Mouse (Mus musculus): ENCODE measurements around the gene Speer4b. TPM values are rescaled to one million over a fixed set of nuclear protein-coding genes. Genes with fewer than 3 reads are reported as not detected.
"Not testable (repeated sequence)": the region's sequence is repeated elsewhere in the genome, so short reads cannot be mapped to it uniquely, and the experiment has no call there.

The Speer4b gene
- polyA plus RNA-seq (2016; fragmentation: Nextera tagmentation; extraction: Ambion mirVana), result 0.55 and 0.73 TPM in 2 replicates

DNA sequence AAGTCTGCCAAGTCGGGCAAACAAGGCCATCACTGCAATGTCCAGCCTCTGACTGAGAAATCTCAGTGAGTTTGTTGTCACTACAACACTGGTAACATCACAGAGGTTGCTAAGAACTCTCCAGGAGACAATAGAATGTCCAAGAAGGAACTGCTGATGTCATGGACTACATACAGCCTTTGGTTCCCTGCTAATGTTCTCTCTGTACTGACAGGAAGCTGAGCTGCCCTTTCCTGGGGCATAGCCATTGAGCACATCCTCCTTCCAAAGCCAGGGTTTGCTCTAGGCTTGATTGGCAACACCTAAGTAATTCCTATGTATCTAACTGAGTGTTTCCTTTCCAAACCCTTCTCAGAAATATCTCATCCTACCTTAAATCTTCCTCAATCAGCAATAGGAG is at the start of gene Speer4b:
Gene Speer4b (minus strand): TSS at position 101 of the 400 bp plus-strand sequence.
- H3K9ac ChIP-seq (replicated peaks); H3K36me3 ChIP-seq; H3K4me2 ChIP-seq (replicated peaks); H3K27ac ChIP-seq (replicated peaks); H3K4me1 ChIP-seq; ATAC-seq (ENCODE audit: low FRiP score, low read depth); H3K27me3 ChIP-seq; H3K9me3 ChIP-seq; H3K4me3 ChIP-seq: not testable (repeated sequence)
- WGBS, result 58% methylated on average over 1 of the region's 1 CpGs

DNA sequence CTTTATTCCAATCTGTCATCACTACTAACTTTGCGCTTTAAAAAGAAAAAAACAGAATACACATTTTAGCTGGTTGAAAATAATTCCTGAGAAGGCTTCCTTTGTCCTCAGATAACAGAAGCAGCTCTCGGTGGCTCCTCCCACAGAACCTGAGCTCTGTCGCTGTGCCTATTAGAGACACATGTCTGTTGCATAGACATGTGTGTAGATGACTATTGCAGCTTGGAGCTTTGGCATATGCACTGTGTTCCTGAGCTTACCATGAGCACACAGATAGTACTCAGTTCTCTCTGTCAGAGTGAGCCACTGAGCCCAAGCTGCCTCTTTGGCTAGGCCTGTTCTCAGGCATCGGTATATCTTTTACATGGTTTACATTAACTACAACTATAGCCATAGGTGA is 48.1 kb upstream of the Speer4b start:
- H3K4me2 ChIP-seq (replicated peaks), result no peak overlapping the region
- H3K4me1 ChIP-seq, result no peaks in the 10 kb centered on the region
- no peaks in the 10 kb centered on the region for H3K9me3 ChIP-seq
- H3K4me3 ChIP-seq, result no peak overlapping the region
- H3K9ac ChIP-seq (replicated peaks), result no peak overlapping the region
- no peaks in the 10 kb centered on the region for H3K27me3 ChIP-seq
- 91% methylated on average over 4 of the region's 4 CpGs for WGBS
- H3K36me3 ChIP-seq, result no peaks in the 10 kb centered on the region
- no peak for ATAC-seq (ENCODE audit: low FRiP score, low read depth)
- no peak overlapping the region for H3K27ac ChIP-seq (replicated peaks)

DNA sequence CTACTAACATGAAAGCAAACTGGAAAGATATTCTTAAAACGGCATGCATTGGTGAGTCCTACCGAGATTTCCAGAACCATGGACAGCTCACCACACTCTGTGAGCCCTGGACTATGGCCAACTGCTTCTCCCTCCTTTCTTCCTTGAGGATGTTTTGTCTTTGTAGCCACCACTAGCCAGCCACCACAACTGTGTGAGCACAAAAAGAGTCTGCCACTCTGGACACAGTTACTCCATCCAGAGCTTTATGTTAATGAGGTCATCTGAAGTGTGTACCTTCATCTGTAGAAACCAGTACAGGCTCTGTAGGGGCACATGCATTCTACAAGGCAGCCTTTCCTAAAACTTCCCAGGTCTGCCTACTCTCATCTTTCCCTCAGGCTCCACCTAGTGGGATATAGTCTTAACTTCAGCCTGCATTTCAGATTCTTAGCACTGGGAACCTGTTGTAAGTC is 43.6 kb upstream of the Speer4b start:
- Histone ChIP-seq H3K4me2 (replicated peaks) (no peak overlapping the region), H3K36me3 (no peaks in the 10 kb centered on the region), H3K9me3 (no peaks in the 10 kb centered on the region), H3K27me3 (no peaks in the 10 kb centered on the region), H3K9ac (replicated peaks) (no peak overlapping the region), H3K4me1 (no peaks in the 10 kb centered on the region), H3K4me3 (no peak overlapping the region), H3K27ac (replicated peaks) (no peak overlapping the region)
- ATAC-seq (ENCODE audit: low FRiP score, low read depth), result peak; percentile 62
- WGBS, result 17% methylated on average over 2 of the region's 2 CpGs

DNA sequence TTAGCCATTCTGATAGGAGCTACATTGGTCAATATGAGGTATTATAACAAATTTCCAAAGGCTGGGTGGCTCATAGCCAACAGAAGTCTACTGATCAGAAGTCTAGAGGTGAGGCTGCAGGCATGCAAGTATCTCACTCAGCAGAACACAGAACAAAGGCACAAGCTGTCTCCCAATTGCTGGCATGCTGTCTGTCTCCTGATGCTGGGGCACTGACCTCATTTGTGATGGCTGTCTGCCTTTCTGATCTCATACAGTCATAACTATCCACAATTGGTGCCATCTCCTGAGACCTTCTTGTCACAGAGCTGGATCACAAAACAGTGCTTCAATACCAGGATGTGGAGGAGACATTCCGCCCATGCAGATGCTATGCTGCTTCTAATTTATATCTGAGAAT is 25.7 kb upstream of the Speer4b start:
- H3K36me3 ChIP-seq, result no peaks in the 10 kb centered on the region
- no peak overlapping the region for H3K27ac ChIP-seq (replicated peaks)
- H3K9ac ChIP-seq (replicated peaks), result no peak overlapping the region
- H3K4me3 ChIP-seq, result no peak overlapping the region
- WGBS, result 92% methylated on average over 1 of the region's 1 CpGs
- H3K4me2 ChIP-seq (replicated peaks), result no peak overlapping the region
- no peaks in the 10 kb centered on the region for H3K27me3 ChIP-seq
- no peaks in the 10 kb centered on the region for H3K4me1 ChIP-seq
- ATAC-seq (ENCODE audit: low FRiP score, low read depth), result no peak
- no peaks in the 10 kb centered on the region for H3K9me3 ChIP-seq

DNA sequence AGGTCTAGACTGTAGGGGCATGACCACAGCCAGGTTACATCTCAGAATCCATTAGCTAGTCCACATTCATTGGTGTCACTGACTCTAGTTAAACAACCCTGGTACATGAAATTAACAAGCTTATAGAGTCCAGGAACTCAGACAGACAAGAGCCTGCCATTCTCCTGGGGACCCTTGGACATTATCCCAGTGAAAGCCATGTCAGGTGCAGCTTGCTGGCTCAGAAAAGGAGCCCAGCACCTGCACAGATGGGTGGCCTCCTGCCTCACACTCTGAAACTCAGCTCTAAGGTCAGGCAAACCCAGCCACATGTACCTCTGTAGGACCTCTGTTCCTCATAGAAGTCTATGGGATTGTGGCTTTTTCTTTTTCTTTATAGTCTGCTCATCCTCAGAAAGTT is 17.5 kb upstream of the Speer4b start:
- no peaks in the 10 kb centered on the region for H3K36me3 ChIP-seq
- H3K27ac ChIP-seq (replicated peaks), result no peak overlapping the region
- no peaks in the 10 kb centered on the region for H3K4me1 ChIP-seq
- H3K27me3 ChIP-seq, result no peaks in the 10 kb centered on the region
- no peak overlapping the region for H3K4me3 ChIP-seq
- no peak overlapping the region for H3K9ac ChIP-seq (replicated peaks)
- H3K9me3 ChIP-seq, result no peaks in the 10 kb centered on the region
- ATAC-seq (ENCODE audit: low FRiP score, low read depth), result no peak
- H3K4me2 ChIP-seq (replicated peaks), result no peak overlapping the region

DNA sequence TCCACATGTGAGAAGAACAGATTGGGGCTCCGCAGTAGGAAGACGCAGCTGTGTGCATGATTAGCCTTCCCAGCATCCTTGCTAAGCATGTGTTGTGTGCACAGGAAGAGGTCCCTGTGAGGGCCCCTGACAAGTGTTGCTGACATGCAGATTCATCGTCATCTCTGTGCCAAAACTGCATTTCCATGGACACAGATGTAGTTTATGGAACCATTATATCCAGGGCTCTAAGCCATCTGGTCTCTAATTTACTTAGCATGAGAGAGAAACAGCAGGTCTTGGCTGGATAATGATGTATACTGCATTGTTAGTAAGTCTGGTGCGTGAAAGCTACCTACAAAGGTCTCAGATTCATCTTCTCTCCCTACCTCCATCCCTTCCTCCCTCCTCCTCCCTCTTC is 10.3 kb downstream of the Speer4b start:
- H3K9ac ChIP-seq (replicated peaks), result no peak overlapping the region
- H3K4me1 ChIP-seq, result peaks cover 4% of the 10 kb centered on the region; the same call in 1 of the 2 replicates
- no peaks in the 10 kb centered on the region for H3K27me3 ChIP-seq
- ATAC-seq (ENCODE audit: low FRiP score, low read depth), result no peak
- no peak overlapping the region for H3K4me2 ChIP-seq (replicated peaks)
- no peaks in the 10 kb centered on the region for H3K9me3 ChIP-seq
- no peaks in the 10 kb centered on the region for H3K36me3 ChIP-seq
- H3K4me3 ChIP-seq, result no peak overlapping the region
- no peak overlapping the region for H3K27ac ChIP-seq (replicated peaks)
- WGBS, result 88% methylated on average over 4 of the region's 4 CpGs

DNA sequence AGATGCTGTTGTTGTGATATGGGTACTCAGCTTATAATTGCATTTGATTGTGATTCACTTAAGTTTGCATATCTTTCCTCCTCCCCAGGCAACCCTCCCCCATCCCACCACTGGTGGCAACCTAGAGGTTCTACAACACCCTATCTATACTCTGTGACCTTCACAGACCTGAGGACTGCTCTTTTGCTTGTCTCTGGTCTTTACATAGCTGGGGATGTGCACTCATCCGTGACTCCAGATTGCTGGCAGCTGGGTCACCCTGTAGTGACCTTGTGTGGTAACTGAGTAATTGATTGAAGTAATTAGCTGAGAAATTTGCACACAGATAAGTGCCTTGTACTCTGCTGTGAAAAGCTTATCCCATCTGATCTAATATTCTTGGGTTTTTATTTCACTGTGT is 15.1 kb downstream of the Speer4b start:
- H3K4me1 ChIP-seq, result peaks cover 5% of the 10 kb centered on the region; the same call in 1 of the 2 replicates
- 0 out of 2 replicates have a peak, but pooled peaks have one; percentile 38 for ATAC-seq (ENCODE audit: low FRiP score, low read depth)
- H3K9me3 ChIP-seq, result no peaks in the 10 kb centered on the region
- H3K4me3 ChIP-seq, result no peak overlapping the region
- no peak overlapping the region for H3K4me2 ChIP-seq (replicated peaks)
- no peaks in the 10 kb centered on the region for H3K27me3 ChIP-seq
- no peaks in the 10 kb centered on the region for H3K36me3 ChIP-seq
- H3K9ac ChIP-seq (replicated peaks), result no peak overlapping the region
- no peak overlapping the region for H3K27ac ChIP-seq (replicated peaks)
- 63% methylated on average over 1 of the region's 1 CpGs for WGBS

DNA sequence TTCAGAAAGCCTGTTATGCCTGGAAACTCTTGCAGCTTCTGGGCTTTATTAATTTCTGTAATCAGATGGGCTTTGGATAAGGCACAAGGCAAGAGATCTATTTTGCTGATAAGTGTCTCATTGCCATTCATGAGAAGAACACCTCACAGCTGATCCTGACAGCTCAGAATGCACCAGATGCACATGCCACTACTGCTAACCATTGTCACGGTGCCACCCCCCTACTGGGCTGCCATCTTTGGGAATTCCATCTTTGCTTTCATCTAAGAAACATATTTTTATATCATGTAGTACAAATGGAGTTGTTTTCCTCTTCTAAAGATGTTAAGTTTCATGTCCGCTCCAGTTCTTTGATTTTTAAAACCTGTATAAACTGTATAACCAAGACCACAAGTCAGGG is 19.5 kb downstream of the Speer4b start:
- no peak for ATAC-seq (ENCODE audit: low FRiP score, low read depth)
- no peaks in the 10 kb centered on the region for H3K9me3 ChIP-seq
- no peak overlapping the region for H3K4me2 ChIP-seq (replicated peaks)
- H3K27ac ChIP-seq (replicated peaks), result no peak overlapping the region
- H3K36me3 ChIP-seq, result no peaks in the 10 kb centered on the region
- no peaks in the 10 kb centered on the region for H3K27me3 ChIP-seq
- H3K9ac ChIP-seq (replicated peaks), result no peak overlapping the region
- WGBS, result 81% methylated on average over 2 of the region's 2 CpGs
- H3K4me3 ChIP-seq, result no peak overlapping the region
- H3K4me1 ChIP-seq, result peaks cover 5% of the 10 kb centered on the region; the same call in 1 of the 2 replicates

DNA sequence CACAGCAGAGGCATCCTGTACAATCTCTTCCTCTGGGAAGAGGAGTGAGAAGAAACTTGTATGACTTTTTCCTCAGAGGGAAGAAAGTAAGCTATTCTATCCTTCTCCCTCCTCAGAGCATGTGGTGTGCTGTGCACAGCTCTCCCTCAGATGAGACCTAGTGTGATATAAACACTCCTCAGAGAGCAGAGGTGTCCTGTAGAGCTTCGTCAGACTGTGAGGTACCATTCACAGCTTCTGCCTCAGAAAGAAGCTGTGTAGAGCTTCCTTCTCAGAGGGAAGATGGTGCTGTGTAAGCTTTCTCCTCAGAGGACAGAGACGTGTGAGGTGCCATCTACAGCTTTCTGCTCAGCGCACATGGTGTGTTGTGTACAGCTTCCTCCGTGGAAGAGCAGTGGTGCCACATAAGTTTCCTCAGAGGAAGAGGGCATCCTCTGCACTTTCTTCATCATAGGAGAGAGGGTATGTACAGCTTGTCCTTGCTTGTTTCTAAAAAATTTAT is 26.2 kb downstream of the Speer4b start:
- Histone ChIP-seq H3K27ac (replicated peaks) (no peak overlapping the region), H3K4me2 (replicated peaks) (no peak overlapping the region), H3K36me3 (peaks cover 5% of the 10 kb centered on the region; the same call in 1 of the 2 replicates), H3K4me3 (no peak overlapping the region), H3K9me3 (no peaks in the 10 kb centered on the region), H3K4me1 (no peaks in the 10 kb centered on the region), H3K9ac (replicated peaks) (no peak overlapping the region), H3K27me3 (no peaks in the 10 kb centered on the region)
- 79% methylated on average over 4 of the region's 4 CpGs for WGBS
- ATAC-seq (ENCODE audit: low FRiP score, low read depth), result no peak

DNA sequence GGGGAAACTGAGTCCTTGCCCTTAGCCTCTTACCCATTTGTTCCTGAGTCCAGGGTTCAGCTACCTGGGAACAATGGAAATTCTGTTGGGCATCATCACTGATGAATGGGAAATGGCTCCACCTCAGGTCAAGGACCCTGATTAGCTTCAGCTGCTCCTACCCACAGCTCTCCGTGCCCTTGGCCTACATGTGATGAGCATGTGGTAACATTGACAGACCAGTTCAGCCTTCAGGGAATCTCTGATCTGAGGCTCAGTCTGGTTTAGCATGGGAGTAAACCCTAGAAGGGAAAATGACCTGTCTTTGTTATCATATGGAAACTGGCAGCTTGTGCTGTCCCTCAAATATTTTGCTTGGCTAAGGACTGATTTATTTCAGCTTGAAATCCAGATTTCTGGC is 43.6 kb downstream of the Speer4b start:
- Histone ChIP-seq H3K4me2 (replicated peaks) (no peak overlapping the region), H3K9me3 (no peaks in the 10 kb centered on the region), H3K27ac (replicated peaks) (no peak overlapping the region), H3K4me3 (no peak overlapping the region), H3K4me1 (no peaks in the 10 kb centered on the region), H3K9ac (replicated peaks) (no peak overlapping the region), H3K36me3 (no peaks in the 10 kb centered on the region), H3K27me3 (no peaks in the 10 kb centered on the region)
- WGBS, result 83% methylated on average over 1 of the region's 1 CpGs
- no peak for ATAC-seq (ENCODE audit: low FRiP score, low read depth)

DNA sequence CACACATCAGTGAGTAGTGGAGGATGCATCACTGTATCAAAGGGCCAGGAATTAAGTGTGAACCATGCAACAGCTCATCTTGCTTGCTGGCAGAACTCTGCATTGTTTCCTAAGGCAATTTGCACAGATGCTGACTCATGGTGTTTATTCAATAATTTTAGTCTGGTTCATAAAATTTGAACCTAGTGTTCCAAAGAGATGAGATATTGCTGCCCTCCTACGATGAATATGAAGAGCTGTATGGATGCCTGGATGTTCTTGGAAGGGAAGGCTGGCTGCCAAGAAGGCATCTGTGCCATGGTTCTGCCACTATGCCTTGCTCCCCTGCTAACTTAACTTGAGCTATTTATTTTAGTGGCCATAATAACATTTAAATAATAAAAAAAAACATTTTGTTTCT is 44.3 kb downstream of the Speer4b start:
- WGBS, result 90% methylated on average over 1 of the region's 1 CpGs
- no peaks in the 10 kb centered on the region for H3K4me1 ChIP-seq
- no peak for ATAC-seq (ENCODE audit: low FRiP score, low read depth)

DNA sequence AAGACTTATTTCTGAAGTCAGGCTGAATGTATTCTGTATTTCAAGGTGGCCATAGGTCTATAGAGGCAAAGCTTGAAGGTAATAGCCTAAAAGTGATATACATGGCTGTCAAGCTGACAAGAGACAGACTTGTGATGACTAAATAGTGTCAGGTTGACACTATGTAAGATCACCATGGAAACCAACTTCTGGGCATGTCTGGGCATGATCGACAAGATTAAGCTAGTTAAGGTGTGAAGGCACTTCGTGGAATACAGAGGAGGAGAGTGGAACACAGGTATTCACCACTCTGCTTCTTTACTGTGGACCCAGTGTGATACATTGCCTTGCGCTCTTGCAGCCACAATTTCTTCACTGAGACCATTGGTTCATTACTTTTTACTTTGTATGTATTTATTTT is 46.9 kb downstream of the Speer4b start:
- Histone ChIP-seq H3K9ac (replicated peaks) (no peak overlapping the region), H3K27me3 (no peaks in the 10 kb centered on the region), H3K4me2 (replicated peaks) (no peak overlapping the region), H3K36me3 (no peaks in the 10 kb centered on the region), H3K9me3 (no peaks in the 10 kb centered on the region), H3K27ac (replicated peaks) (no peak overlapping the region), H3K4me3 (no peak overlapping the region), H3K4me1 (no peaks in the 10 kb centered on the region)
- WGBS, result 83% methylated on average over 3 of the region's 3 CpGs
- ATAC-seq (ENCODE audit: low FRiP score, low read depth), result no peak

More for the DNA sequence above, 44.3 kb downstream of the Speer4b start:
- no peak overlapping the region for H3K4me3 ChIP-seq
- H3K27me3 ChIP-seq, result no peaks in the 10 kb centered on the region
- H3K9ac ChIP-seq (replicated peaks), result no peak overlapping the region
- H3K9me3 ChIP-seq, result no peaks in the 10 kb centered on the region
- no peak overlapping the region for H3K4me2 ChIP-seq (replicated peaks)
- no peak overlapping the region for H3K27ac ChIP-seq (replicated peaks)
- no peaks in the 10 kb centered on the region for H3K36me3 ChIP-seq

DNA sequence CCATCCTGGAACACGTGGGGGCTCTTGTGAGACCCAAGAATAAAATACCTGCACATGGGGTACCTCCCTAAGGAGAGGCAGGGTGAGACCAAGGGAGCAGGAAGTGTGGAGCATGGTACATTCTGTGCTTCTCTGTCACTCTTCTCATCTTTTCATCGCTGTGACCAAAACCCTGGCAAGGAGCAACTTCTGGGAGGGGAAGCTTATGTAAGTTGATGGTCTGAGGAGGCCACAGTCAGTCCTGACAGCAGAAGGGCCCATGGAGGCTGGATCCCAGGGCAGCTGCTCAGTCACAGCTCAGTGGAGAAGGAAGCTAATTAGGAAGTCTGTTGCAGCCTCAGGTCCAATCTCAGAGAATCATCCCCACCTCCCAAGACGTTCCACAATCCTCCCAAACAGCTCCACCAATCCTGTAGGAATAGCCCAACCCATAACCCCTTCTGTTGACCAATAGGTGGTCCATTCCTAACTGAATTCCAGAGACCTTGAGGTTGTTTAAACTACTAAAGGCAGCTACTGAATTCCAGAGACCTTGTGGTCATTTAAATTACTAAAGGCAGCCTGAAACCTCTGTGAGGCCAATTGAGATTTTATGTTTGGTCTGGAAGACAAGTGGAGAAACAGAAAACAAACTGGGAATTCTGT is 47.9 kb downstream of the Speer4b start:
- ATAC-seq (ENCODE audit: low FRiP score, low read depth), result no peak
- Histone ChIP-seq H3K27me3 (no peaks in the 10 kb centered on the region), H3K9me3 (no peaks in the 10 kb centered on the region), H3K4me1 (no peaks in the 10 kb centered on the region), H3K4me3 (no peak overlapping the region), H3K36me3 (no peaks in the 10 kb centered on the region), H3K4me2 (replicated peaks) (no peak overlapping the region), H3K9ac (replicated peaks) (no peak overlapping the region), H3K27ac (replicated peaks) (no peak overlapping the region)
- WGBS, result 44% methylated on average over 3 of the region's 3 CpGs

All from midbrain, embryonic 12.5 days (tissue).